Mouse (Mus musculus): ENCODE data around the gene Gpc3. TPM values are rescaled to one million over a fixed set of nuclear protein-coding genes. Genes with fewer than 3 reads are reported as not detected.

Gene Gpc3
- polyA plus RNA-seq, 1 experiment: not detected

GRCm38 (mm10) chrX:52230711-52231110 lies 383.0 kb downstream of the Gpc3 start:
- TF ChIP-seq CTCF (IDR thresholded peaks at IDR 0.05; ENCODE audit: control insufficient read depth, insufficient read depth, insufficient read length): no peak
- TF ChIP-seq CEBPB (IDR thresholded peaks at IDR 0.05; ENCODE audit: low read depth): no peak
- TF ChIP-seq MYOG (IDR thresholded peaks at IDR 0.05; ENCODE audit: control insufficient read depth, extremely low read depth, insufficient read length): no peak
- no peak for TF ChIP-seq MAX (IDR thresholded peaks at IDR 0.05)
- TF ChIP-seq FOSL1 (IDR thresholded peaks at IDR 0.05; ENCODE audit: insufficient read depth, low read length, poor library complexity, severe bottlenecking): no peak
- TF ChIP-seq USF1 (IDR thresholded peaks at IDR 0.05; ENCODE audit: low read depth): no peak
- no peak for TF ChIP-seq MYOD1 (IDR thresholded peaks at IDR 0.05; ENCODE audit: control insufficient read depth, insufficient read length, low read depth)
- no peaks in the 10 kb centered on the region for H3K27me3 ChIP-seq (ENCODE audit: control insufficient read depth, insufficient read depth, insufficient read length)
- H3ac ChIP-seq (ENCODE audit: control insufficient read depth, insufficient read length, low read depth): no peak overlapping the region
- no peak overlapping the region for H3K4me3 ChIP-seq (ENCODE audit: insufficient read depth, poor library complexity, severe bottlenecking)
- H3K36me3 ChIP-seq (ENCODE audit: control insufficient read depth, insufficient read depth): no peaks in the 10 kb centered on the region
- H3K79me3 ChIP-seq (ENCODE audit: low read depth): no peaks in the 10 kb centered on the region
- no peaks in the 10 kb centered on the region for H3K79me2 ChIP-seq (ENCODE audit: control insufficient read depth, insufficient read depth)

Small RNAs within 50 kb of the gene (microRNA-seq; reads per million reads assigned to microRNA genes)
- gene Mir6384 (ENCODE audit: borderline microRNAs expressed): not detected
- gene Mir717 (ENCODE audit: borderline microRNAs expressed): not detected

Other genes starting within 250 kb of the Gpc3 start
- not detected for gene Ccdc160, start 177.2 kb upstream of the Gpc3 start, polyA plus RNA-seq (2012; fragmentation: generic; extraction: Trizol)

Data from C2C12 (cell line).